ENCODE assay signal across 9 mouse cellular contexts in genomic region chr6:23249053-23249401, GRCm38 (mm10). TPM values are rescaled to one million over a fixed set of nuclear protein-coding genes. Genes with fewer than 3 reads are reported as not detected.
DNase-seq lines count a peak whose midpoint lies in the region; ATAC-seq and TF ChIP-seq lines count a peak whose summit lies in the region.
"Had no signal": no experiment of that assay in that cellular context is flagged by ENCODE, and none has a peak within 500 bp of the region (broad histone marks: within the 10 kb centered on the region; RNA-seq: fewer than 3 reads in every experiment).

No protein-coding gene starts in this region.

- no peak for TF ChIP-seq CTCF in lung, embryonic 14.5 days (IDR thresholded peaks at IDR 0.05; ENCODE audit: low read depth)

- ATAC-seq in lung, embryonic 14.5 days (ENCODE audit: insufficient read depth), result 0 out of 2 replicates have a peak, but pooled peaks have one; percentile 15
- no peak; the same call in 1 of the 2 replicates for ATAC-seq in forebrain, embryonic 12.5 days (ENCODE audit: low FRiP score)
- ATAC-seq in limb, embryonic 14.5 days (ENCODE audit: low FRiP score, low read depth), result no peak
- ATAC-seq in stomach, embryonic 15.5 days (ENCODE audit: insufficient read depth, low FRiP score, low read depth), result no peak
- ATAC-seq in megakaryocyte-erythroid progenitor cell, adult 5-6 weeks (replicated peaks; ENCODE audit: low FRiP score, low TSS enrichment, poor library complexity, severe bottlenecking), result no peak

- under 1% methylated on average over 24 of the region's 24 CpGs for WGBS in lung, embryonic 14.5 days
- WGBS in forebrain, embryonic 12.5 days, result 0% methylated on average over 18 of the region's 24 CpGs
- WGBS in limb, embryonic 14.5 days, result 1% methylated on average over 24 of the region's 24 CpGs
- 2% methylated on average over 24 of the region's 24 CpGs for WGBS in stomach, embryonic 15.5 days

- H3K4me3 ChIP-seq in lung, embryonic 14.5 days (ENCODE audit: low read depth, low read length), result peak overlapping the region; percentile 37
- peak overlapping the region; percentile 62 for H3K4me3 ChIP-seq in forebrain, embryonic 12.5 days (replicated peaks)
- H3K4me3 ChIP-seq in limb, embryonic 14.5 days (replicated peaks; ENCODE audit: low read length), result peak overlapping the region; percentile 42
- H3K4me3 ChIP-seq in stomach, embryonic 15.5 days (replicated peaks), result peak overlapping the region; percentile 36; the same call in 1 of the 2 replicates

- no peak overlapping the region for H3K9ac ChIP-seq in lung, embryonic 14.5 days
- peak overlapping the region; percentile 76 for H3K9ac ChIP-seq in forebrain, embryonic 12.5 days
- no peak overlapping the region for H3K9ac ChIP-seq in limb, embryonic 14.5 days (ENCODE audit: low read depth, low read length, severe bottlenecking)
- no peak overlapping the region for H3K9ac ChIP-seq in stomach, embryonic 15.5 days

- H3K9me3 ChIP-seq in lung, embryonic 14.5 days (ENCODE audit: low read depth, low read length), result no peaks in the 10 kb centered on the region
- no peaks in the 10 kb centered on the region for H3K9me3 ChIP-seq in forebrain, embryonic 12.5 days
- H3K9me3 ChIP-seq in limb, embryonic 14.5 days (ENCODE audit: control insufficient read depth, low read length), result no peaks in the 10 kb centered on the region
- no peaks in the 10 kb centered on the region for H3K9me3 ChIP-seq in stomach, embryonic 15.5 days

- H3K36me3 ChIP-seq in lung, embryonic 14.5 days (ENCODE audit: insufficient read depth), result no peaks in the 10 kb centered on the region
- H3K36me3 ChIP-seq in forebrain, embryonic 12.5 days (replicated peaks), result no peaks in the 10 kb centered on the region
- no peaks in the 10 kb centered on the region for H3K36me3 ChIP-seq in limb, embryonic 14.5 days (ENCODE audit: control insufficient read depth, insufficient read depth, low read length)
- no peaks in the 10 kb centered on the region for H3K36me3 ChIP-seq in stomach, embryonic 15.5 days

- no peaks in the 10 kb centered on the region for H3K4me1 ChIP-seq in lung, embryonic 14.5 days (ENCODE audit: insufficient read depth)
- peaks cover 37% of the 10 kb centered on the region for H3K4me1 ChIP-seq in forebrain, embryonic 12.5 days
- peaks cover 16% of the 10 kb centered on the region for H3K4me1 ChIP-seq in limb, embryonic 14.5 days (ENCODE audit: control insufficient read depth, insufficient read depth, low read length)
- peaks cover 28% of the 10 kb centered on the region for H3K4me1 ChIP-seq in stomach, embryonic 15.5 days

- DNase-seq in lung, embryonic 14.5 days, result peak; percentile 20
- DNase-seq in lung, adult 18-20 months, result no peak
- no peak for DNase-seq in limb, embryonic 14.5 days (ENCODE audit: low spot score)
- no peak for DNase-seq in thymus, postnatal 14 days
- no peak for DNase-seq in thymus, adult 18-20 months

- TF ChIP-seq POLR2A in limb, embryonic 14.5 days (IDR thresholded peaks at IDR 0.05; ENCODE audit: borderline replicate concordance, extremely low read depth, insufficient read depth, insufficient read length), result no peak

- no peak overlapping the region for H3K27ac ChIP-seq in lung, embryonic 14.5 days (ENCODE audit: low read depth)
- H3K27ac ChIP-seq in forebrain, embryonic 12.5 days, result peak overlapping the region; percentile 87
- H3K27ac ChIP-seq in limb, embryonic 14.5 days (replicated peaks; ENCODE audit: low read depth, low read length), result no peak overlapping the region
- H3K27ac ChIP-seq in stomach, embryonic 15.5 days, result no peak overlapping the region

- peak overlapping the region; percentile 65 for H3K4me2 ChIP-seq in lung, embryonic 14.5 days
- peak overlapping the region; percentile 74 for H3K4me2 ChIP-seq in forebrain, embryonic 12.5 days
- peak overlapping the region; percentile 73 for H3K4me2 ChIP-seq in limb, embryonic 14.5 days (replicated peaks; ENCODE audit: low read depth, low read length, severe bottlenecking)
- peak overlapping the region; percentile 65 for H3K4me2 ChIP-seq in stomach, embryonic 15.5 days

- H3K27me3 ChIP-seq in lung, embryonic 14.5 days (ENCODE audit: insufficient read depth, low read length), result peaks cover 96% of the 10 kb centered on the region
- H3K27me3 ChIP-seq in forebrain, embryonic 12.5 days, result peaks cover 56% of the 10 kb centered on the region
- peaks cover 90% of the 10 kb centered on the region for H3K27me3 ChIP-seq in limb, embryonic 14.5 days (ENCODE audit: control insufficient read depth, insufficient read depth, low read length)
- peaks cover 81% of the 10 kb centered on the region for H3K27me3 ChIP-seq in stomach, embryonic 15.5 days (replicated peaks)

RNA-seq across cellular contexts. Expression of gene Fezf1, which starts 0.9 kb away (rescaled TPM):
- not detected in 2 replicates for polyA plus RNA-seq in lung, embryonic 14.5 days (2014; fragmentation: Nextera tagmentation; extraction: Ambion mirVana)
- polyA plus RNA-seq in forebrain, embryonic 12.5 days (2016; fragmentation: Nextera tagmentation; extraction: Ambion mirVana), result 33.4 and 36.1 TPM in 2 replicates
- polyA plus RNA-seq in limb, embryonic 14.5 days (2012; rRNA removed), result 0.05 and 0.11 TPM in 2 replicates
- polyA plus RNA-seq in limb, embryonic 14.5 days (2014; fragmentation: Nextera tagmentation; extraction: Ambion mirVana), result not detected in 2 replicates
- polyA plus RNA-seq in stomach, embryonic 15.5 days (2015; fragmentation: Nextera tagmentation; extraction: Ambion mirVana), result not detected in 2 replicates
- total RNA-seq in megakaryocyte-erythroid progenitor cell, adult 5-6 weeks (2014; fragmentation: Nextera tagmentation), result not detected in 2 replicates
- total RNA-seq in megakaryocyte-erythroid progenitor cell, adult 5-6 weeks (2017), result not detected in 2 replicates
- total RNA-seq: hematopoietic stem cell, adult 5-6 weeks had no signal

Comparison
In these comparisons a context has a peak if more than half of its experiments do, and no peak if none do; other contexts are left out.
1. RNA of gene Fezf1, which starts 0.9 kb away (polyA plus RNA-seq): 33.4 to 36.1 TPM in forebrain, embryonic 12.5 days; 0.05 to 0.11 TPM in limb, embryonic 14.5 days, not detected in lung, embryonic 14.5 days and not detected in stomach, embryonic 15.5 days; every median in the first group is over 10 times any median in the second.
2. Peak in every context shown above with its lines, with median percentiles within 50 percentile points of each other: H3K4me2 ChIP-seq and H3K4me3 ChIP-seq.